Mouse (Mus musculus) kidney, embryonic 15.5 days (tissue): Measurements from ENCODE around the gene Trim54. TPM values are rescaled to one million over a fixed set of nuclear protein-coding genes. Genes with fewer than 3 reads are reported as not detected.

Experiments used
- ATAC-seq: fragments of 200-750 bp; cut with Nextera tagmentation; replicated peaks from 2 replicates; pipeline ENCODE4 v1.8.0; 2017; ENCODE audit warnings: moderate TSS enrichment; ENCODE audit not compliant: low FRiP score
- H3K27ac ChIP-seq: fragments of 300-500 bp; sonication (generic); 2 replicates; pipeline ENCODE4 v1.5.1; 2015; ENCODE audit warnings: mild to moderate bottlenecking, inconsistent platforms
- H3K27me3 ChIP-seq: fragments of 300-500 bp; sonication (generic); 2 replicates; pipeline ENCODE4 v1.6.1; 2015; ENCODE audit warnings: inconsistent platforms
- H3K36me3 ChIP-seq: fragments of 300-500 bp; sonication (generic); 2 replicates; pipeline ENCODE4 v1.6.1; 2015; ENCODE audit warnings: inconsistent platforms
- H3K4me1 ChIP-seq: fragments of 300-500 bp; sonication (generic); 2 replicates; pipeline ENCODE4 v1.6.1; 2015; ENCODE audit warnings: inconsistent platforms
- H3K4me2 ChIP-seq: fragments of 300-500 bp; sonication (generic); 2 replicates; pipeline ENCODE4 v1.6.1; 2015; ENCODE audit warnings: moderate library complexity, mild to moderate bottlenecking, inconsistent platforms
- H3K4me3 ChIP-seq: fragments of 300-500 bp; sonication (generic); replicated peaks from 2 replicates; pipeline ENCODE4 v1.5.1; 2015; ENCODE audit warnings: mild to moderate bottlenecking, inconsistent platforms
- H3K9ac ChIP-seq: fragments of 300-500 bp; sonication (generic); 2 replicates; pipeline ENCODE4 v1.6.1; 2015; ENCODE audit warnings: mild to moderate bottlenecking, inconsistent platforms
- H3K9me3 ChIP-seq: fragments of 300-500 bp; sonication (generic); replicated peaks from 2 replicates; pipeline ENCODE4 v1.6.1; 2016; ENCODE audit warnings: inconsistent platforms
- WGBS: fragments of 180-500 bp; shearing (Covaris S2); methylation state at CpG from one replicate; pipeline ENCODE4 v1.1.7; 2015; ENCODE audit warnings: mixed read lengths; 5-methylcytosine and 5-hydroxymethylcytosine counted together
- polyA plus RNA-seq: library from polyadenylated mRNA; unstranded; fragments of >200 nt; fragmentation: Nextera tagmentation; extraction: Ambion mirVana; gene quantifications from 2 replicates; pipeline ENCODE4 v1.2.1, GENCODE M21; 2015

Gene Trim54
- polyA plus RNA-seq, 1 experiment from 2014 or later, result 1.2 TPM

GRCm38 (mm10) chr5:31116912-31117311, 400 bp downstream of the Trim54 start:
- Histone ChIP-seq H3K9ac (no peak overlapping the region), H3K27ac (no peak overlapping the region), H3K36me3 (no peaks in the 10 kb centered on the region), H3K27me3 (peaks cover 8% of the 10 kb centered on the region), H3K9me3 (no peaks in the 10 kb centered on the region), H3K4me2 (no peak overlapping the region), H3K4me1 (0 out of 2 replicates have a peak, but pooled peaks cover 7% of the 10 kb centered on the region), H3K4me3 (no peak overlapping the region)
- ATAC-seq, result no peak
- 24% methylated on average over 10 of the region's 10 CpGs for WGBS

GRCm38 (mm10) chr5:31121111-31121510, 4.6 kb downstream of the Trim54 start:
- Histone ChIP-seq H3K4me3 (no peak overlapping the region), H3K27ac (no peak overlapping the region), H3K27me3 (peaks cover 8% of the 10 kb centered on the region), H3K4me1 (0 out of 2 replicates have a peak, but pooled peaks cover 7% of the 10 kb centered on the region), H3K4me2 (no peak overlapping the region), H3K9ac (no peak overlapping the region), H3K9me3 (no peaks in the 10 kb centered on the region), H3K36me3 (no peaks in the 10 kb centered on the region)
- ATAC-seq, result no peak
- WGBS, result 78% methylated on average over 8 of the region's 8 CpGs

GRCm38 (mm10) chr5:31123481-31123880, 7.0 kb downstream of the Trim54 start:
- no peak overlapping the region for H3K4me3 ChIP-seq
- no peak overlapping the region for H3K4me2 ChIP-seq
- H3K27me3 ChIP-seq, result no peaks in the 10 kb centered on the region
- H3K4me1 ChIP-seq, result no peaks in the 10 kb centered on the region
- H3K36me3 ChIP-seq, result no peaks in the 10 kb centered on the region
- no peak overlapping the region for H3K27ac ChIP-seq
- no peak overlapping the region for H3K9ac ChIP-seq
- no peaks in the 10 kb centered on the region for H3K9me3 ChIP-seq
- ATAC-seq, result no peak
- WGBS, result 47% methylated on average over 2 of the region's 2 CpGs

GRCm38 (mm10) chr5:31126050-31126449, 9.5 kb downstream of the Trim54 start:
- Histone ChIP-seq H3K9ac (no peak overlapping the region), H3K9me3 (no peaks in the 10 kb centered on the region), H3K27me3 (0 out of 2 replicates have a peak, but pooled peaks cover 4% of the 10 kb centered on the region), H3K27ac (no peak overlapping the region), H3K4me1 (no peaks in the 10 kb centered on the region), H3K4me3 (no peak overlapping the region), H3K36me3 (no peaks in the 10 kb centered on the region), H3K4me2 (no peak overlapping the region)
- 42% methylated on average over 5 of the region's 5 CpGs for WGBS
- no peak for ATAC-seq

- Histone ChIP-seq H3K36me3 (peaks cover 9% of the 10 kb centered on the region), H3K9ac (no peak overlapping the region), H3K9me3 (no peaks in the 10 kb centered on the region), H3K4me1 (peaks cover 24% of the 10 kb centered on the region), H3K4me3 (peak overlapping the region; percentile 33; the same call in 1 of the 2 replicates), H3K27ac (no peak overlapping the region), H3K4me2 (peak overlapping the region; percentile 57), H3K27me3 (peaks cover 65% of the 10 kb centered on the region)
- ATAC-seq, result no peak
- WGBS, result under 1% methylated on average over 33 of the region's 33 CpGs
Measured at GRCm38 (mm10) chr5:31136730-31137424, 20.4 kb downstream of the Trim54 start.

GRCm38 (mm10) chr5:31137658-31138057, 21.1 kb downstream of the Trim54 start:
- H3K36me3 ChIP-seq, result peaks cover 12% of the 10 kb centered on the region
- no peaks in the 10 kb centered on the region for H3K9me3 ChIP-seq
- peak overlapping the region; percentile 33 for H3K4me3 ChIP-seq
- H3K4me2 ChIP-seq, result peak overlapping the region; percentile 57
- no peak for ATAC-seq
- under 1% methylated on average over 13 of the region's 13 CpGs for WGBS
- H3K27me3 ChIP-seq, result peaks cover 65% of the 10 kb centered on the region
- H3K9ac ChIP-seq, result no peak overlapping the region
- H3K27ac ChIP-seq, result no peak overlapping the region
- H3K4me1 ChIP-seq, result peaks cover 24% of the 10 kb centered on the region

- ATAC-seq, result peak; percentile 49; the same call in 1 of the 2 replicates
- Histone ChIP-seq H3K36me3 (peaks cover 16% of the 10 kb centered on the region), H3K27me3 (peaks cover 65% of the 10 kb centered on the region), H3K4me3 (peak within 1 kb of the TSS; percentile 33), H3K9me3 (no peaks in the 10 kb centered on the region), H3K4me1 (peaks cover 24% of the 10 kb centered on the region), H3K9ac (no peak within 1 kb of the TSS), H3K27ac (no peak within 1 kb of the TSS), H3K4me2 (peak within 1 kb of the TSS; percentile 57)
- 1% methylated on average over 52 of the region's 52 CpGs for WGBS
Measured at GRCm38 (mm10) chr5:31138241-31138967, 21.9 kb downstream of the Trim54 start, which contains the start of gene Ucn. Ucn (minus strand) TSS chr5:31138829.

- Histone ChIP-seq H3K27me3 (peaks cover 62% of the 10 kb centered on the region), H3K4me2 (peak overlapping the region; percentile 57), H3K36me3 (peaks cover 19% of the 10 kb centered on the region), H3K27ac (no peak overlapping the region), H3K9ac (no peak overlapping the region), H3K9me3 (no peaks in the 10 kb centered on the region), H3K4me3 (peak overlapping the region; percentile 33), H3K4me1 (peaks cover 24% of the 10 kb centered on the region)
- no peak for ATAC-seq
- 13% methylated on average over 9 of the region's 9 CpGs for WGBS
Measured at GRCm38 (mm10) chr5:31138968-31139425, 22.5 kb downstream of the Trim54 start.

GRCm38 (mm10) chr5:31149781-31150180, 33.3 kb downstream of the Trim54 start:
- Histone ChIP-seq H3K9ac (no peak overlapping the region), H3K4me3 (no peak overlapping the region), H3K9me3 (no peaks in the 10 kb centered on the region), H3K4me1 (peaks cover 14% of the 10 kb centered on the region), H3K27ac (no peak overlapping the region), H3K4me2 (no peak overlapping the region), H3K36me3 (peaks cover 24% of the 10 kb centered on the region), H3K27me3 (no peaks in the 10 kb centered on the region)
- 89% methylated on average over 4 of the region's 4 CpGs for WGBS
- ATAC-seq, result no peak

GRCm38 (mm10) chr5:31151746-31152145, 35.2 kb downstream of the Trim54 start:
- no peak overlapping the region for H3K9ac ChIP-seq
- H3K4me2 ChIP-seq, result no peak overlapping the region
- WGBS, result 81% methylated on average over 3 of the region's 3 CpGs
- H3K4me1 ChIP-seq, result peaks cover 16% of the 10 kb centered on the region
- H3K36me3 ChIP-seq, result peaks cover 26% of the 10 kb centered on the region
- no peak for ATAC-seq
- no peak overlapping the region for H3K4me3 ChIP-seq
- H3K27me3 ChIP-seq, result no peaks in the 10 kb centered on the region
- H3K27ac ChIP-seq, result no peak overlapping the region
- H3K9me3 ChIP-seq, result no peaks in the 10 kb centered on the region

- peak overlapping the region; percentile 84 for H3K4me2 ChIP-seq
- peak overlapping the region; percentile 77 for H3K4me3 ChIP-seq
- 29% methylated on average over 6 of the region's 6 CpGs for WGBS
- peaks cover 16% of the 10 kb centered on the region for H3K4me1 ChIP-seq
- peaks cover 42% of the 10 kb centered on the region for H3K36me3 ChIP-seq
- H3K27me3 ChIP-seq, result no peaks in the 10 kb centered on the region
- peak overlapping the region; percentile 87 for H3K27ac ChIP-seq
- H3K9ac ChIP-seq, result peak overlapping the region; percentile 66
- no peaks in the 10 kb centered on the region for H3K9me3 ChIP-seq
- ATAC-seq, result peak; percentile 31; the same call in 1 of the 2 replicates
Measured at GRCm38 (mm10) chr5:31153516-31154151, 37.1 kb downstream of the Trim54 start.

- Histone ChIP-seq H3K4me2 (peak within 1 kb of the TSS; percentile 84), H3K9ac (peak within 1 kb of the TSS; percentile 66), H3K9me3 (no peaks in the 10 kb centered on the region), H3K27me3 (no peaks in the 10 kb centered on the region), H3K27ac (peak within 1 kb of the TSS; percentile 87), H3K36me3 (peaks cover 44% of the 10 kb centered on the region), H3K4me3 (peak within 1 kb of the TSS; percentile 77), H3K4me1 (peaks cover 16% of the 10 kb centered on the region)
- under 1% methylated on average over 19 of the region's 19 CpGs for WGBS
- ATAC-seq, result peak; percentile 96
Measured at GRCm38 (mm10) chr5:31154152-31154553, 37.6 kb downstream of the Trim54 start, which contains the start of gene Mpv17. Mpv17 (minus strand) TSS chr5:31154251.
